Mouse (Mus musculus): ENCODE data around the gene St6gal2.

The St6gal2 gene

GRCm38 (mm10) chr17:55445250-55446184 is at the start of gene St6gal2:
Gene St6gal2 (plus strand): TSS chr17:55445382.
- peak; percentile 59 to 64 for DNase-seq

- no peak for DNase-seq
These were observed 39.1 kb upstream of the St6gal2 start for GRCm38 (mm10) chr17:55406043-55406442.

GRCm38 (mm10) chr17:55416519-55416918 is 28.7 kb upstream of the St6gal2 start:
- no peak for DNase-seq

- DNase-seq = peak; percentile 39
These were observed 974 bp downstream of the St6gal2 start for GRCm38 (mm10) chr17:55446185-55446527.

- no peak for DNase-seq
These were observed 1.5 kb downstream of the St6gal2 start for GRCm38 (mm10) chr17:55446698-55447097.

- no peak for DNase-seq
These were observed 5.8 kb downstream of the St6gal2 start for GRCm38 (mm10) chr17:55450943-55451342.

- DNase-seq = no peak
These were observed 9.3 kb downstream of the St6gal2 start for GRCm38 (mm10) chr17:55454487-55454886.

GRCm38 (mm10) chr17:55460187-55460586 is 15.0 kb downstream of the St6gal2 start:
- no peak for DNase-seq

- no peak for DNase-seq
These were observed 22.4 kb downstream of the St6gal2 start for GRCm38 (mm10) chr17:55467579-55467978.

- no peak for DNase-seq
These were observed 23.8 kb downstream of the St6gal2 start for GRCm38 (mm10) chr17:55468963-55469362.

- DNase-seq = no peak
These were observed 30.8 kb downstream of the St6gal2 start for GRCm38 (mm10) chr17:55475974-55476373.

- peak in 1 of 2 experiments; percentile 5 for DNase-seq
These were observed 32.2 kb downstream of the St6gal2 start for GRCm38 (mm10) chr17:55477361-55477760.

GRCm38 (mm10) chr17:55479367-55479766 is 34.2 kb downstream of the St6gal2 start:
- no peak for DNase-seq

- no peak for DNase-seq
These were observed 39.1 kb downstream of the St6gal2 start for GRCm38 (mm10) chr17:55484108-55484870.

- peak; percentile 22 to 52 for DNase-seq
These were observed 86.7 kb downstream of the St6gal2 start for GRCm38 (mm10) chr17:55531872-55532271.

GRCm38 (mm10) chr17:55548476-55548875 is 103.3 kb downstream of the St6gal2 start:
- no peak for DNase-seq

- DNase-seq = no peak
These were observed 116.6 kb downstream of the St6gal2 start for GRCm38 (mm10) chr17:55561774-55562173.
